Mouse (Mus musculus): ENCODE measurements around the gene Btnl2.
"Not testable (repeated sequence)": the region's sequence is repeated elsewhere in the genome, so short reads cannot be mapped to it uniquely, and the experiment has no call there.

Btnl2 gene

DNA sequence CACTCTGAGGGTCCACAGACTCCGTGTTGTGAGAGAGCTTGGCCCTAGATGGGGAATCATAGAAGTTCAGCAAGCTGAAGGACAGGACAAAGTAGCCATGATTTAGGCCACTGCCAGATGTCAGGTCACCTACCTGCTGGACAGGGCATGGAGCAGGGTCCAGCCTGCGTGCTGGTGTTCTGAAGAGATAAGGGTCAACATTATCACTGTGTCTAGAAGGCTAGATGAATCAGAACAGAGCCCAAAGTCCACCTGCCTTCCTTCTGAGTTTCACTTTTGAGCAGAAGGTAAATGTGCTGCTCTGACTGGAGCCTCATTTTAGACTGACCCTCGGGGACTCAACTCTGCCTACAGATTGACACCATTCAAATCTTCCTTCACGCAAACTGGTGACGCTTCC lies at the start of gene Btnl2:
Gene Btnl2 (plus strand): TSS at position 284 of the 400 bp plus-strand sequence.
- DNase-seq (ENCODE audit: low read depth): no peak

DNA sequence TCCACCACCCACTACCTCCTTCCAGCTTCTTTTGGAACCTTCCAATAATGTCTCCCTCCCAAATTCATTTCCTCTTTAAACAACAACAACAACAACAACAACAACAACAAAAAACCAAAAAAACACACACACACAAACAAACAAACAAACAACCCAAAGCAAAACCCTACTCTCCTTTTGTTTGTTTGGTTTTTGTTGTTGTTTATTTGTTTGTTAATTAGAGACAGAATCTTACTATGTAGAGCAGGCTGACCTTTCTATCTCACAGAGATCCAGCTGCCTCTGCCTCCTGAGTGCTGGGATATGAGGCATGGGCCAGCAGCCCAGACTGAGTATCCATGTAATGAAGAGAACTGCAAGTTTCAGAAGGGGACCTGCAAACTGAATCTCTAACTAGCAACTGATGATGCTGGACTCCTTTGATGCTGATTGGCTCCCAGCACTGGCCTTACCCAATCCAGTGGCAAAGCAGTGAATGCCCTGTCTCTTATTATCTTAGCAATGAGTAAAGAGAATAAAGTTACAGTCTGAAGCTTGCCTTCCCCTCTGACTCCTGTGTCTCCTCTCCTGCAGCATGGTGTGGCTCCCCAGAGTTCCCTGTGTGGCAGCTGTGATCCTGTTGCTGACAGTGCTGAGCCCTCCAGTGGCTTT lies 49.1 kb upstream of the Btnl2 start, which contains the start of gene H2-Eb1:
Gene H2-Eb1 (plus strand): TSS at position 488 of the 651 bp plus-strand sequence.
- DNase-seq (ENCODE audit: low read depth): peak; percentile 93

DNA sequence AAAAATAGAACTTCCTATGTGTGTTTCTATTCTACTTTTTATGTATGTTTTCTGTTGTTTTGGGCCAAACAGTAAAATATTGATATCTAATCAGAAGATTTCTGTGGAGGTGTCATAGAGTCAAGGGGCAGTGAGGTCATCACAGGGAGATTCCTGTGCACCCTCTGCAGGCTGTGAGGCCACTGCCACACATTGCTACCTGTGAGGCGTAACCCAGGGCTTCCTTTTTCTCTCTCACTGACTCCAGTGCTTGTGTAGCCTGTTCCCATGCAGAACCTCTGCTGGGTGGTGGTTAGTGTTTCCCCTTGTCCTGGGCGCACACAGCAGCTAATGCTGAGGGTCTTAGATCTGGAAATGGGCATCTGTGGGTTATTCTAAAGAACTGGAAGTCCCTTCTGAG lies 48.2 kb upstream of the Btnl2 start:
- DNase-seq (ENCODE audit: low read depth): no peak

GRCm38 (mm10) chr17:34307216-34307615 lies 47.4 kb upstream of the Btnl2 start:
- no peak for DNase-seq (ENCODE audit: low read depth)

DNA sequence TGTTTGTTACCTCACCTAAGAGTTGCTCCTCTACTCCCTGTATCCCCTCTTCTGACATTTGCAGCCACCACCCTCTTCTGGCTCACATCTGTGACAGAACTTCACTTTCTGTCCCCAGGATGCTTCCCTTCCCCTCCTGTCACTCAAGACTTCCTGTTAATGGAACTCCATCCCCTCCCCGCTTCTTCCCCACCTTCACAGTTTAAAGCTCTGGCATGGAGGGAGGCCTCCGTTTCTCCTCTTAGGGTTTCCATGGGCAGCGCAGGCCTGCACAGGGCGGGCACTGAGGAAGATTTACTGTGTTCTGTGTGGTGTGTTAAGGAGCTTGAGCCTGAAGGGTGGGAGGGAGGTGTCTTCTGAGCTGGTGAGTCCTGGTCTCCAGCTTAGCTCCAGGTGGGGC lies 46.5 kb upstream of the Btnl2 start:
- no peak for DNase-seq (ENCODE audit: low read depth)

- no peak for DNase-seq (ENCODE audit: low read depth)
Measured at GRCm38 (mm10) chr17:34309225-34309624, 45.4 kb upstream of the Btnl2 start.

- peak; percentile 74 for DNase-seq (ENCODE audit: low read depth)
Measured at GRCm38 (mm10) chr17:34309683-34310385, 44.8 kb upstream of the Btnl2 start.

DNA sequence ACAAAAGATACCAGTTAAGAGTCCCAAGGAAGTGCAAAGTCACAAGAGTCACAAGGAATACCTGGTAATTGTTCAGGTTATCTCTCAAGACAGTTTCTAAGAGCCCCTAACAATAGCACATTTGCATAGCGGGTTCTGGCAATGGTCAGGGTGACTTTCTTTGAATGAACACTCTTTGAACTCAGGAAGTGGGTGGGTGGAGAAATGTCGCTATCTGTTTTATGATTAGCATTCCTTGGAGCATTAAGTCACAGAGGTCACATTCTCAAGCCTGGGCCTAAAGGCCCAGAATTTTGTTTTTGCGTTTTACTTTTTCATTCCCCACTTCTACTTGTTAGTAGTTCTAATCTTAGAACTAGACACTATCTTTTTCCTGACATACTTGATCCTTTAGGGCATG lies 44.1 kb upstream of the Btnl2 start:
- not testable (repeated sequence) for DNase-seq (ENCODE audit: low read depth)

DNA sequence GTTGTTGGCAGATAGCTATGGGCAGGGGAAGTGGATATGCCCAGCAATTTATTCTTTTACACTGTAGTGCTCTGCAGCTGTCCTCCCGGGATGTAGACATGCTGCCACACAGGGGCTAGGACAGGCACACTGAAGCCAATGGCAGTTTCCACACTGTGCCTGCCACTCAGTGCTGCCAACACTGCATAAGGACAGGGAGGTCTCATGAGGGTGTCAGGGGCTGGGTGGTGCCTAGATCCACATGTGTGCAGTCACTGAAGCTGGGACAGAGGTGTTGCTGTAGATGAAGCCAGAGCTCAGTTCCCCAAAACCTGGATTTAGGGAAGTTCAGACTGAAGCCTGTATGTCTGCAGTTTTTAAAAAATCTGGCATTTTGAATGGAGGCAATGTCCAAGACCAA lies 42.4 kb upstream of the Btnl2 start:
- DNase-seq (ENCODE audit: low read depth): no peak

GRCm38 (mm10) chr17:34313393-34313792 lies 41.2 kb upstream of the Btnl2 start:
- peak; percentile 88 for DNase-seq (ENCODE audit: low read depth)

GRCm38 (mm10) chr17:34314286-34314685 lies 40.3 kb upstream of the Btnl2 start:
- DNase-seq (ENCODE audit: low read depth): no peak

DNA sequence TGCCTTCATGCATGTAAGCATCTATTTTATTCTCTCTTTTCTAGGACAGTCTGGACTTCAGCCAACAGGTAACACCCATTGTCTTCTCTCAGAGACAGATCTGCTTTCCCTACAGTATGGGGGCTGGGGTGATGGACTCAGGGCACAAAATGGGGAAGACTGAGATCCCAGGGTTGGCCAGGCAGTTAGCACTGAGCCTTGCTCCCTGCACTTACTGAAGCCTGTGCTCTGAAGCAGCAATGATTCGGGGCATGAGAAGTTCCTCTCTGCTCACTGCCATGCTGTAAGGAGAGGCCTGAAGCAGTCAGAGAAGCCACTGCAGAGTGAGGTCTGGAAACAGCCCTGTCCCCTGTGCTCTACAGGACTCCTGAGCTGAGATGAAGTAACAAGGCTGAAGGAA lies 39.1 kb upstream of the Btnl2 start:
- DNase-seq (ENCODE audit: low read depth): no peak

GRCm38 (mm10) chr17:34316697-34317096 lies 37.9 kb upstream of the Btnl2 start:
- DNase-seq (ENCODE audit: low read depth): no peak

- DNase-seq (ENCODE audit: low read depth): no peak
Measured at GRCm38 (mm10) chr17:34317275-34317674, 37.3 kb upstream of the Btnl2 start.

DNA sequence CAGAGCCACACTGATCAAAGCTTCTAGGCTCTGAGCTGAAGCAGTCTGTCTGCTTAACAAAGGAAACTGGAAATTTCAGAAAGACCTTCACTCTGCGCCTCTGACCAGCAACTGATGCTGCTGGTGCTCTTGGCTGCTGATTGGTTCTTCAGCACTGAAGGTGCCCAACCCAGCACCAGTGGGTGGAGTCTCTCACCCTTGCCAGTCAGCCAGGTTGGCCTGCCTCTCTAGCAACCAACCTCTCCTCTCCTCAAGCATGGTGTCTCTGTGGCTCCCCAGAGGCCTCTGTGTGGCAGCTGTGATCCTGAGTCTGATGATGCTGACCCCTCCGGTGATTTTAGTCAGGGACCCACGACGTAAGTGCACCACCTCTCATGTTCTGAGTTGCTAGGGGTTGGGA lies 29.2 kb upstream of the Btnl2 start, which contains the start of gene H2-Eb2:
Gene H2-Eb2 (plus strand): TSS at position 230 of the 400 bp plus-strand sequence.
- no peak for DNase-seq (ENCODE audit: low read depth)

DNA sequence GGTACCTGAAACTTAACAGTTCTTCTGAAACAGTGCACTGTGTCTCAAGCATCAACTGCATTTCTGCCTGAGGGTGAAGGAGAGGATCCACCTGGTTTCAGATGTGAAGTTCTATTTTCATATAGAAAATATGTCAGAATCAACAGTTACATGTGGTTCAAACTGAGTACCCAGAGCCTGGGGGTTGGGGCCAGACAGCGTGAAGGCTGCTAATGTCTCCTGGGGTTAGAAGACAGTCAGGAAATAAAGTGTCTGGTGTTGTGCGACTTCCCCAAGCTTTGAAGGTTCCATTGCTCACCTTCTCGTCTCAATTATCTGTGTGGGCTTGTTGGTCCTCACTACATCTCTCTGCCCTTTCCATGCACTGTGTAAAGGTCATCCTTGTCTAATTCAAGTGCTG lies 28.2 kb upstream of the Btnl2 start:
- DNase-seq (ENCODE audit: low read depth): no peak

DNA sequence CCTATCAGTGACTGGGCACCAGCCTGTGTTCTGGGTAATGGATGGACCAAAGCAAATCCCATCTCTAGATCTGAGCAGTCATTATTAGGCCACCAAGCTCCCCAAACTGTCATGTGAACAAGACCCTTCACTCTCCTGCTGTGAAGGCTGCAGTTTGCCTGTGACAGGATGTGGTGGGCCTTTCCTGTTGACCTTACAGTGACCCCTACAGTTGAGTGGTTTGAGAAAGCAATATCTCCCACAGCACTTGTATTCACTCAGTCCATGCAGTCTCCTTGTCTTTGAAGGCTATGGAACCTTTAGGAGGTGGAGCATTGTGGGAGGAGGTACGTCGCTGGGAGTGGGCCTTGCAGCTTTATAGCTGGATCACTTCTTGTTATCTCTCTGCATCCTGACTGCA lies 24.8 kb upstream of the Btnl2 start:
- peak; percentile 50 for DNase-seq (ENCODE audit: low read depth)

DNA sequence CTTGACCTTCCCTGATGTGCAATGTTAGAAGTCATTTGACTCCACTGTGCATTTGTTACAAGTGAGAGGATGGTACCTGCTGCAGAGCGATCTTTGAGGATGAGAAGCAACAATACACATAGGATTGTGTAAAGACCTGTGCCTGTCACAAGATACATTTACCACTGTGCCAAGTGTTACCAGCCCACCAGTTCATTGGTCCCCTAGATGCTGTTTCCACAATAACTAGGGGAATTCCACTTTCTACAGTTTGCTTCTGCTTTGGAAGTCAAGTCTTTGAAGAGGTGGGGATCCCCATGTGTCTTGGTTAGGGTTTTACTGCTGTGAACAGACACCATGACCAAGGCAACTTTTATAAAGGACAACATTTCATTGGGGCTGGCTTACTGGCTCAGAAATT lies 23.4 kb upstream of the Btnl2 start:
- no peak for DNase-seq (ENCODE audit: low read depth)

DNA sequence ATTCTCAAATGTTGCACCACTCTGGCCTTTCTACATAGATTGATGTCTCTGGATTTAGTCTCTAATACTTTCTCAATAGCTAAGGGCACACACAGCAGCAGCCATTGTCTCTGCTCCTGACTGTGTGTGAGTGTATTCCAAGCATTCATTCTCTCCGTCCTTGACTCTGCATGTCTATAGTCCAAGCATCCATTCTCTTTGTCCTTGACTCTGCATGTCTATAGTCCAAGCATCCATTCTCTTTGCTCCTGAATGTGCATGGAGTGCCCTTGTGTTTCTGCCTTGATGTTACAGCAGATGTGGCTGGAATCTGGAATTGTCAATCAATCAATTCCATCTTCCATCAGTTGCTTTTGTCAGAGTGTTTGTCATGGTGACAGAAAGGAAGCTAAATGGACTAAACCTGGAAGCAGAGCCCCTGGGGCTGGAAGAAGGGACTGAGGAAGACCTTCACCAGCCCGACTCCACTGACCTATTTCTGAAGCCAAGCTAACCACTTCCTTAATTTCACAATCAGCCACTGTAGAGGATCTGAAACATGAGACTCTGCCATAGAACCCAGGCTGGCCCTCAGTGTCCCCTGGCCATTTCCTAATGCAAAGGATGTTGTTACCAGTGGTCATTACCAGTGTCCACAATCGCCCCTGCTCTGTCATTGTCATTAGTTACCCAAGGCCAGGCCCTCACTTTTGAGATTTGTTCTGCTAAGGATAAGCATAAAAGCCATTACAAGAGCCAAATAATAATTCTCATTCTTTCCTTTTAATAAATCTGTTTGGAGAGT lies 13.8 kb upstream of the Btnl2 start:
- no peak for DNase-seq (ENCODE audit: low read depth)

- DNase-seq (ENCODE audit: low read depth): no peak
Measured at GRCm38 (mm10) chr17:34344882-34345281, 9.7 kb upstream of the Btnl2 start.

- no peak for DNase-seq (ENCODE audit: low read depth)
Measured at GRCm38 (mm10) chr17:34345486-34345885, 9.1 kb upstream of the Btnl2 start.

- DNase-seq (ENCODE audit: low read depth): no peak
Measured at GRCm38 (mm10) chr17:34346041-34346440, 8.6 kb upstream of the Btnl2 start.

Data from naive thymus-derived CD4-positive, alpha-beta T cell, adult 2 months (primary cell).